Mouse (Mus musculus): ENCODE data around the gene Ust. TPM values are rescaled to one million over a fixed set of nuclear protein-coding genes. Genes with fewer than 3 reads are reported as not detected.
"Not testable (repeated sequence)": the region's sequence is repeated elsewhere in the genome, so short reads cannot be mapped to it uniquely, and the experiment has no call there.

Ust gene
- polyA plus RNA-seq (2015; fragmentation: Nextera tagmentation; extraction: Ambion mirVana): 9.4 and 11.5 TPM in 2 replicates

DNA sequence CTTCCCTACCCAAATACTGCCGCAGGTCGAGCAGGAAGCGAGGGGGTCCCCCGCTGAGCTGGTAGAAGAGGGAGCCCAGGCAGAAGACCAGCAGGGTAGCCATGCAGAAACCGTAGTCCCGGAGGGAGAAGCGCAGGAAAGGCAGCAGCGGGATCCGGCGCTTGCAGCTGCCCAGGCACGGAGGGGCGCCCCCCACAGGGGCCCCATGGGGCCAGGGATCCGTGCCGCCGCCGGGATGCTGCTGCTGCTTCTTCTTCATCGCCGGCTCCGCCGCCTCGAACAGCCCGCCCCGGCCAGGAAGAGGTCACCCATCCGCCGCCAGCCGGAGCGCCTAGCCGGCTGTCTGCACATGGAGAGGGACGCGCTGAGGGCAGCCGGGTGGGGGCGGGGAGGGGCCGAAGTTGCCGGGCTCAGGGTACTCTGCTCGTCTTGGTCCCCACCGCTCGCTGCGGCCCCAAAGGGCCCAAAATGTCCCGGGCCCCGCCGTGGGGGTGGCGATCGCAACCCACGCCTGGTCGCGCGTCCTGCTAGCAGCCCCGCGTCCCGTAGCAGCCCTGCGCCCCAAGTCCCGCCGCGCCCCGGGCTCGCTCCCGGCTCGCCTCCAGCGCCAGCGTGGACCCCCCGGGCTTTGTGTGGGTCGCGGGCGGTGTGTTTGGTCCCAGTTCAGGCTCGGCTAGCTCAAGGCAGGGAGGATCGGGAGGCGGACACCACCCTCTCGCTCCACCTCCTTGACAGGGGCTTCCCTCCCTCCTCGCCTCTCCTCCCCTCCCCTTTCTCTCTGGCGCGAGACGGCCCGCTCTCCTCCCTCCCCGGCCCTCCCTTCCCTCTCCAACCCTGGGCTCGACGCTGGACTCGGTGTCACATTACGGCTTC is at the start of gene Ust:
Ust (minus strand) TSS at position 685 of the 873 bp plus-strand sequence.
- Histone ChIP-seq H3K4me2 (peak within 1 kb of the TSS; percentile 90), H3K27me3 (0 out of 2 replicates have a peak, but pooled peaks cover 3% of the 10 kb centered on the region), H3K9me3 (no peaks in the 10 kb centered on the region), H3K4me1 (peaks cover 27% of the 10 kb centered on the region), H3K36me3 (no peaks in the 10 kb centered on the region), H3K4me3 (peak within 1 kb of the TSS; percentile 84), H3K27ac (peak within 1 kb of the TSS; percentile 88), H3K9ac (peak within 1 kb of the TSS; percentile 74)
- ATAC-seq (ENCODE audit: insufficient number of reproducible peaks, low FRiP score, low TSS enrichment, low read depth): peak; percentile 93
- under 1% methylated on average over 67 of the region's 78 CpGs for WGBS

DNA sequence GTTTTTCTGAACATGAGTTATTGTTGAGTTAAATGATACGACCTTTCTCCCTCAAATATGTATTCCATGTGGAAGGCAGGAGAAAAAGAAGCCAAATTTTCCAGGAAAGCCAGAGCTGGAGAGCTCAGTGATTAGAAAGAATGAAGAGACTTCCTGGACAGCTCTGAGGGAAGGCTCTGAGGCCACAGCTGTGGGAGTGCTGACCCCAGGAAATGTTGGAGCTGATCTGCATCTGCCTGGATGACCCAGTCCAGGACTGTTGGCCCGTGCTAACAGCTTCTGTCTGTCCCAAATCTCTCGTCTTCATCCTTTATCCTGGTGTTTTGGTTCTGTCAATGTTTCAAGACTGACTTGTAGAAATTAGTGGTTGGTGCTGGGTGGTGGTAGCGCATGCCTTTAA is 42.7 kb upstream of the Ust start:
- WGBS: 81% methylated on average over 4 of the region's 4 CpGs
- ATAC-seq (ENCODE audit: insufficient number of reproducible peaks, low FRiP score, low TSS enrichment, low read depth): no peak
- Histone ChIP-seq H3K36me3 (no peaks in the 10 kb centered on the region), H3K27me3 (no peaks in the 10 kb centered on the region), H3K4me3 (no peak overlapping the region), H3K4me1 (no peaks in the 10 kb centered on the region), H3K4me2 (no peak overlapping the region), H3K9ac (no peak overlapping the region), H3K27ac (no peak overlapping the region), H3K9me3 (no peaks in the 10 kb centered on the region)

DNA sequence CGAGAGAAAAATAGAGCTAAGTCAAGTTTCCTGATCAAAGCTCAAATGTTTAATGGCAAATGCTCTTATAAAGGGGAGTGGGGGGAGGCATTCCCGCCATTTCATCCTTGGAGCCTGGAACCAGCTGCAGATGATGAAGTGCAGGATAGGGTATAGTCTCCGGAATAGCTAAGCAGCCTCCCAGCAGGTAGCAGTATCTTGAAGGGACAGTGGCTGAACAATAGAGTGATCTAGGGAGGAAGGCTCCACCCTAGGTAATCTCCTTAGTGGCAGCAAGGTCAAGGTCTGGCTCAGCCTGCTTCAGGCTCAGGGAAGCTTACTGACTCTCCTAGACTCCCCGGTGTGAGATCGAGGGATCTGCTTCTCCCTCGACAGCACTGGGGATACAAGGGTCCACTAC is 40.9 kb upstream of the Ust start:
- not testable (repeated sequence) for H3K4me1 ChIP-seq; ATAC-seq (ENCODE audit: insufficient number of reproducible peaks, low FRiP score, low TSS enrichment, low read depth); H3K9ac ChIP-seq; H3K27ac ChIP-seq; H3K36me3 ChIP-seq; H3K9me3 ChIP-seq; H3K4me3 ChIP-seq; H3K27me3 ChIP-seq; H3K4me2 ChIP-seq
- 69% methylated on average over 6 of the region's 6 CpGs for WGBS

DNA sequence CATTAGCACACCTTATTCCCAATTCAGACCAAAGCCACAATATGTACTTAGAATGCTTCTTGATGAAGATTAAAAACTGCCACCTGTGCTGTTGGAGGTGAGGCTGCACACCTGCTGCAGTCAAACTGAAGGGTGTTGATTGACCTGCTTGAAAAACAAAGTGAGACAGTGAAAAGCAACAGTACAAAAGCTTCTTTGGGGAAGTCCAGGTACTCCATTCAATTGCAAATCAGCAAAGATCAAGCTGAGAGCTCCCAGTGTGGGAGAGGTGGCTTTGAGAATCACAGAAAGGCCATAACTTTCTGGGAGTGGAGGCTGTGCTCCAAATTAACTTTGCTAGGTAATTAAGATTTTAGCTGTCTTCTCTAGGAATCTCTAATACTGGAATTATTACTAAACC is 33.6 kb upstream of the Ust start:
- H3K9ac ChIP-seq; H3K9me3 ChIP-seq; H3K27ac ChIP-seq; H3K4me1 ChIP-seq; H3K4me3 ChIP-seq; ATAC-seq (ENCODE audit: insufficient number of reproducible peaks, low FRiP score, low TSS enrichment, low read depth); H3K4me2 ChIP-seq; H3K36me3 ChIP-seq; H3K27me3 ChIP-seq: not testable (repeated sequence)

DNA sequence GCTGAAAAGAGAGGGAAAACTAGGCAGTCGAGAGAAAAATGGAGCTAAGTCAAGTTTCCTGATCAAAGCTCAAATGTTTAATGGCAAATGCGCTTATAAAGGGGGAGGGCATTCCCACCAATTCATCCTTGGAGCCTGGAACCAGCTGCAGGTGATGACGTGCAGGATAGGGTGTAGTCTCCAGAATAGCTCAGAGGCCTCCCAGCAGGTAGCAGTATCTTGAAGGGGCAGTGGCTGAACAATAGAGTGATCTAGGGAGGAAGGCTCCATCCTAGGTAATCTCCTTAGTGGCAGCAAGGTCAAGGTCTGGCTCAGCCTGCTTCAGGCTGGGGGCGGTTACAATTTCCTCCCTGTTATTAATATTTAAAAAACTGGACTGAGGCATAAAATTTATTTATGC is 33.0 kb upstream of the Ust start:
- not testable (repeated sequence) for H3K27ac ChIP-seq; H3K9me3 ChIP-seq; H3K4me2 ChIP-seq; H3K9ac ChIP-seq; H3K4me1 ChIP-seq; H3K4me3 ChIP-seq; H3K36me3 ChIP-seq; ATAC-seq (ENCODE audit: insufficient number of reproducible peaks, low FRiP score, low TSS enrichment, low read depth); H3K27me3 ChIP-seq
- 91% methylated on average over 4 of the region's 4 CpGs for WGBS

DNA sequence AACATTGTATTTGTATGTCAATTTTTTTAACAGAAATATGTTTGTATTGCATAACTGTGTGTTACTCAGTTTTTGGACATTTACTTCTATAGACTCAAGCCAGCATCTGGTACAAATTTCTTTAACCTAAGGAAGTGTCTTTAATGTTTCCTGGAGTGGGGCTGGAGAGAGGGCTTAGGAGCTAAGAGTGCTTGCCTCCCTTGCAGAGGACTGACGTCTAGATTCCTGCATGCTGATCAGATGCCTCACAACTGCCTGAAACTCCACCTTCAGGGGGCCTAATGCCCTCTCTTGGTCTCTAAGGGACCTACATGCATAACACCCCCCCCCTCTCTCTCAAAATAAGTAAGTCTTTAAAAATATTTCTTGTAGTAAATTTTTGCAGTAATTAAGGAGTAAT is 22.9 kb upstream of the Ust start:
- WGBS: 15% methylated on average over 1 of the region's 1 CpGs
- Histone ChIP-seq H3K9ac (no peak overlapping the region), H3K27me3 (no peaks in the 10 kb centered on the region), H3K9me3 (no peaks in the 10 kb centered on the region), H3K27ac (no peak overlapping the region), H3K36me3 (no peaks in the 10 kb centered on the region), H3K4me2 (no peak overlapping the region), H3K4me3 (no peak overlapping the region), H3K4me1 (no peaks in the 10 kb centered on the region)
- ATAC-seq (ENCODE audit: insufficient number of reproducible peaks, low FRiP score, low TSS enrichment, low read depth): no peak

DNA sequence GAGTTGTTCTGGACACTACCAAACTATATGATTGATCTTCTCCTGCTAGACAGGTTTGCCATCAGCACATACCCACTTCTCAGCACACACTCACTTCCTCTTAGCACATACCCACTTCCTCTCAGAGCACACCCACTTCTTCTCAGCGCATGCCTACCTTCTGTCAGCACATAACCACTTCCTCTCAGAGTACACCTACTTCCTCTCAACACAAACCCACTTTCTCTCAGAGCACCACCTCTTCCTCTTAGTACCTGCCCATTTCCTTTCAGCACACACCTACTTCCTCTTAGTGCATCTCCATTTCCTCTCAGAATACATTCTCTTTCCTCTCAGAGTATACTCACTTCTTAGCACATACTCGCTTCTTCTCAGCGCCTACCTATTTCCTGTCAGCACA is 16.8 kb upstream of the Ust start:
- no peaks in the 10 kb centered on the region for H3K36me3 ChIP-seq
- no peaks in the 10 kb centered on the region for H3K9me3 ChIP-seq
- no peak overlapping the region for H3K27ac ChIP-seq
- H3K9ac ChIP-seq: no peak overlapping the region
- H3K27me3 ChIP-seq: no peaks in the 10 kb centered on the region
- no peak overlapping the region for H3K4me3 ChIP-seq
- no peak for ATAC-seq (ENCODE audit: insufficient number of reproducible peaks, low FRiP score, low TSS enrichment, low read depth)
- no peaks in the 10 kb centered on the region for H3K4me1 ChIP-seq
- H3K4me2 ChIP-seq: no peak overlapping the region
- WGBS: 89% methylated on average over 3 of the region's 3 CpGs

DNA sequence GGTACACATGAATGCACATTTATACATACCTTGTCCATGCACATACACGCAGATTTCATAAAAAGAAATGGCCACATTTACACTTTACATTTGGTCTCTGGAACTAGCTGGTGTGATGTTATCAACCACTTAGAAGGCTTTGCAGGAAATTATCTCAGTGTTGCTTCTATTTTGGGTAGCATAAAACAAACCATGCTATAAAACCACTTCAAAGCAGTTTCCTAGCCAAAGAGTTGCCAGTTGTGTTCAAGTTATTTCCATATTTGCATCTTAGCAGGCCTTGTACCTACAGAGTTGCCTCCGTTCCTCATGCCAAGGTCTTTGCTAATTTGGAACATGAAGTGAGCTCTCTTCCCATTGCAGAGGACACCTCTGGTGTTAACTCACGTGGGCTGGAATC is 13.0 kb upstream of the Ust start:
- ATAC-seq (ENCODE audit: insufficient number of reproducible peaks, low FRiP score, low TSS enrichment, low read depth): no peak
- 83% methylated on average over 3 of the region's 3 CpGs for WGBS
- no peaks in the 10 kb centered on the region for H3K27me3 ChIP-seq
- no peak overlapping the region for H3K4me3 ChIP-seq
- no peak overlapping the region for H3K27ac ChIP-seq
- H3K36me3 ChIP-seq: no peaks in the 10 kb centered on the region
- no peak overlapping the region for H3K9ac ChIP-seq
- no peaks in the 10 kb centered on the region for H3K4me1 ChIP-seq
- no peaks in the 10 kb centered on the region for H3K9me3 ChIP-seq
- H3K4me2 ChIP-seq: no peak overlapping the region

DNA sequence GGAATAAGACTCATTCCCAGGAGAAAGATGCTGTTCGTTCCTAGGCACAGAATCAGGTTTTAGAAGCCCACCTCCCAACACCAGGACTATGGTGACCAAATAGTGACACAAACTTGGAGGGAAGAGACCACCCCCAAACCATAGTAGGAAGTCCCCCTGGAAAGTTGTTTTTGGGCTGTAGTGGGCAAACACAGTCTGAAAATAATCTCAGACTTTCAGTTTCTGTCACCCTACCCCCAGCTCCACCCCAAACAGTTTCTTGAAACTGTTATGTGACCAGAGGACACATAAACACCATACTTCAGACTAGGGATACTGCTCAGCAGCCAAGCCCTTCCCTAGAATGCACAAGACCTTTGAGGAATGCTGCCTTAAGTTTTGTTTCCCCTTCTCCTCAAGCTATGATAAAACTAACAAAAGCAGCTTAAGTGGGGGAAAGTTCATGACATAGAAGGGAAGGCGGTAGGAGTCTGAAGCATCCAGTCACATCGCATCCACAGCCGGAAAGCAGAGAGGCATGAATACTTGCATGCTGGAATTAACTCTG is 12.0 kb upstream of the Ust start:
- no peak for ATAC-seq (ENCODE audit: insufficient number of reproducible peaks, low FRiP score, low TSS enrichment, low read depth)

DNA sequence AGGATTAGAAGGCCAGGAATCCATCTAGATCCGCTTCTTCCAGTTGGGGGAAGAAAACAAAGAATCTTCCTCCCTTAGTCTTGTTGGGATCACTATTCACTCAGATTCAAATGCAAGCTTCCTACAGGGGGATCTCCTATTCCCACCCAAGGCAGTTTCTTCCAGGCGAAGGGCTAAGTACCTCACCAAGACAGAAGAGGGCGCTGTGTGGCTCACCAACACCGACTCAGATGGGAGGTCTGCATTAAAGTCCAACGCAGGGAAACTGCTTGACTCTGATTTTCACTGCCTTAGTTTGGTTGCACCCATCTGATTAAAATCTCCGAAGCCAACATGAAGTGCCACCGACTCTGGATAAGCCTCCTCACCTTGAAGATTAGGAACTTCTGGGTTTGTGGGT is 10.5 kb upstream of the Ust start:
- H3K27me3 ChIP-seq: no peaks in the 10 kb centered on the region
- no peaks in the 10 kb centered on the region for H3K4me1 ChIP-seq
- 41% methylated on average over 7 of the region's 7 CpGs for WGBS
- H3K27ac ChIP-seq: no peak overlapping the region
- H3K4me2 ChIP-seq: no peak overlapping the region
- no peak for ATAC-seq (ENCODE audit: insufficient number of reproducible peaks, low FRiP score, low TSS enrichment, low read depth)
- H3K9me3 ChIP-seq: no peaks in the 10 kb centered on the region
- H3K4me3 ChIP-seq: no peak overlapping the region
- H3K36me3 ChIP-seq: no peaks in the 10 kb centered on the region
- H3K9ac ChIP-seq: no peak overlapping the region

More for the DNA sequence above, 12.0 kb upstream of the Ust start:
- Histone ChIP-seq H3K4me1 (no peaks in the 10 kb centered on the region), H3K4me3 (no peak overlapping the region), H3K4me2 (no peak overlapping the region), H3K9ac (no peak overlapping the region), H3K36me3 (no peaks in the 10 kb centered on the region), H3K9me3 (no peaks in the 10 kb centered on the region), H3K27ac (no peak overlapping the region), H3K27me3 (no peaks in the 10 kb centered on the region)
- WGBS: 83% methylated on average over 4 of the region's 4 CpGs

DNA sequence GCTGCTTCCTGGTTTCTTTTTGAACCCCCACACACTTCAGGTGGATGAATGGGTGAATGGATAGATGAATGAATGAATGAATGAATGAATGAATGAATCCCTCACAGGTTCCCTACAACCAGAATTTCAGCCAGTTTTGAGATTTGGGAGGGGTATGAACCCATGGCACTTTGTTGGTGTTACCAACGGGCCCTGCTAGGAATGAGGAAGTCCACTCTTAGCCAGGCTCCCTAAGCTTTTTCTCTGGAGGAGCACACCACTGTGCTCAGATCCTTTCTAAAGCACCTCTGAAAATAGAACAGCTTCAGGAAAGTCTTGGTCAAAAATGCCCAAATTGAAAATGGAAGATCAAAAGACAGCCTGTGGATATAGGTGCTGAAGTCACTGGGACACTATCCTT is 6.7 kb upstream of the Ust start:
- no peak overlapping the region for H3K4me2 ChIP-seq
- H3K4me1 ChIP-seq: no peaks in the 10 kb centered on the region
- no peaks in the 10 kb centered on the region for H3K36me3 ChIP-seq
- no peak for ATAC-seq (ENCODE audit: insufficient number of reproducible peaks, low FRiP score, low TSS enrichment, low read depth)
- no peak overlapping the region for H3K4me3 ChIP-seq
- no peak overlapping the region for H3K9ac ChIP-seq
- H3K27me3 ChIP-seq: no peaks in the 10 kb centered on the region
- no peaks in the 10 kb centered on the region for H3K9me3 ChIP-seq
- 92% methylated on average over 1 of the region's 1 CpGs for WGBS
- H3K27ac ChIP-seq: no peak overlapping the region

DNA sequence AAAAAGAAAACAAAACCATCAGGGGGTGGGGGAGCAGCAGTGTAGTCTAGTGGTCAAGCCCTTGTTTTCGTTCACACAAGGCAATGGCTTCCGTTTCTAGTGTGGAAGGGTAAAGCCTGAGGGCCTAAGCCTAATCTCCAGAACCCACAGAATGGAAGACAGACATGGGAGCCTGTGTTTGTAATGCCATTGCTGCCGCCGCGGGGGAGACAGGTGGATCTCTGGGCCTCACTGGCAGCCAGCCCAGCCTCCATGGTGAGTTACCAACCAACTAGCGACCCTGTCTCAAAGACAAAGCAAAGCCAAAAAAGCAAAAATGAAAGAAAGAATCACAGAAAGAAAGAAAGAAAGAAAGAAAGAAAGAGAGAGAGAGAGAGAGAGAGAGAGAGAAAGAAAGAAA is 2.9 kb upstream of the Ust start:
- WGBS: 70% methylated on average over 6 of the region's 6 CpGs
- no peak overlapping the region for H3K4me2 ChIP-seq
- H3K27ac ChIP-seq: no peak overlapping the region
- no peaks in the 10 kb centered on the region for H3K36me3 ChIP-seq
- 0 out of 2 replicates have a peak, but pooled peaks cover 3% of the 10 kb centered on the region for H3K27me3 ChIP-seq
- H3K9ac ChIP-seq: no peak overlapping the region
- H3K9me3 ChIP-seq: no peaks in the 10 kb centered on the region
- ATAC-seq (ENCODE audit: insufficient number of reproducible peaks, low FRiP score, low TSS enrichment, low read depth): no peak
- no peak overlapping the region for H3K4me3 ChIP-seq
- H3K4me1 ChIP-seq: peaks cover 18% of the 10 kb centered on the region

Data from limb, embryonic 15.5 days (tissue).